Mouse (Mus musculus) embryonic facial prominence, embryonic 14.5 days (tissue): Measurements from ENCODE around the gene Ttc28. TPM values are rescaled to one million over a fixed set of nuclear protein-coding genes. Genes with fewer than 3 reads are reported as not detected.
A peak's percentile ranks its signal among the peaks of the same experiment; 100 is the strongest.

Experiments used
- ATAC-seq: fragments of 200-750 bp; cut with Nextera tagmentation; 2 replicates; pipeline ENCODE4 v1.8.0; 2017; ENCODE audit warnings: low read depth, moderate number of reproducible peaks, moderate TSS enrichment
- DNase-seq: peaks from one replicate; pipeline ENCODE4 v3.0.0-alpha.2; 2015; ENCODE audit warnings: low spot score
- H3K27ac ChIP-seq: fragments of 300-500 bp; sonication (generic); replicated peaks from 2 replicates; pipeline ENCODE4 v1.5.1; 2014; ENCODE audit warnings: low read depth, mild to moderate bottlenecking, low read length, moderate library complexity
- H3K27me3 ChIP-seq: fragments of 300-500 bp; sonication (generic); replicated peaks from 2 replicates; pipeline ENCODE4 v1.6.1; 2014; ENCODE audit warnings: low read length; ENCODE audit not compliant: control insufficient read depth, insufficient read depth
- H3K36me3 ChIP-seq: fragments of 300-500 bp; sonication (generic); 2 replicates; pipeline ENCODE4 v1.6.1; 2014; ENCODE audit warnings: low read length, mixed read lengths; ENCODE audit not compliant: control insufficient read depth, insufficient read depth
- H3K4me1 ChIP-seq: fragments of 300-500 bp; sonication (generic); 2 replicates; pipeline ENCODE4 v1.6.1; 2014; ENCODE audit warnings: antibody characterized with exemption, low read length; ENCODE audit not compliant: control insufficient read depth, insufficient read depth
- H3K4me2 ChIP-seq: fragments of 300-500 bp; sonication (generic); 2 replicates; pipeline ENCODE4 v1.6.1; 2014; ENCODE audit warnings: low read depth, mild to moderate bottlenecking, low read length, moderate library complexity, mixed read lengths
- H3K4me3 ChIP-seq: fragments of 300-500 bp; sonication (generic); 2 replicates; pipeline ENCODE4 v1.5.1; 2014; ENCODE audit warnings: low read depth, mild to moderate bottlenecking, low read length
- H3K9ac ChIP-seq: fragments of 300-500 bp; sonication (generic); 2 replicates; pipeline ENCODE4 v1.6.1; 2014; ENCODE audit warnings: low read depth, mild to moderate bottlenecking, low read length, moderate library complexity, mixed read lengths
- H3K9me3 ChIP-seq: fragments of 300-500 bp; sonication (generic); 2 replicates; pipeline ENCODE4 v1.6.1; 2016; ENCODE audit warnings: low read length; ENCODE audit not compliant: control insufficient read depth
- WGBS: fragments of 180-500 bp; shearing (Covaris S2); extraction: QIAGEN DNeasy Blood & Tissue Kit; methylation state at CpG from one replicate; pipeline ENCODE4 v1.1.7; 2014; 5-methylcytosine and 5-hydroxymethylcytosine counted together
- polyA plus RNA-seq: library from polyadenylated mRNA; unstranded; fragments of >200 nt; fragmentation: Nextera tagmentation; extraction: Ambion mirVana; gene quantifications from 2 replicates; pipeline ENCODE4 v1.2.1, GENCODE M21; 2014

Ttc28 gene
- polyA plus RNA-seq, 1 experiment from 2014 or later, result 17.4 TPM

GRCm38 (mm10) chr5:111200167-111200840 is 320.7 kb downstream of the Ttc28 start:
- Histone ChIP-seq H3K27me3 (no peaks in the 10 kb centered on the region), H3K4me2 (no peak overlapping the region; the same call in 1 of the 2 replicates), H3K4me1 (peaks cover 40% of the 10 kb centered on the region), H3K4me3 (no peak overlapping the region), H3K27ac (peak overlapping the region; percentile 44; the same call in 1 of the 2 replicates), H3K9ac (0 out of 2 replicates have a peak overlapping the region, but pooled peaks have one; percentile 6), H3K9me3 (no peaks in the 10 kb centered on the region), H3K36me3 (0 out of 2 replicates have a peak, but pooled peaks cover 6% of the 10 kb centered on the region)
- 24% methylated on average over 15 of the region's 15 CpGs for WGBS
- ATAC-seq (no peak), DNase-seq (no peak)

- peak overlapping the region; percentile 45 for H3K27ac ChIP-seq
- 26% methylated on average over 16 of the region's 16 CpGs for WGBS
- no peak overlapping the region for H3K9ac ChIP-seq
- peak; percentile 27; the same call in 1 of the 2 replicates for ATAC-seq
- H3K4me3 ChIP-seq, result no peak overlapping the region
- H3K4me1 ChIP-seq, result peaks cover 42% of the 10 kb centered on the region
- H3K9me3 ChIP-seq, result no peaks in the 10 kb centered on the region
- H3K27me3 ChIP-seq, result no peaks in the 10 kb centered on the region
- H3K36me3 ChIP-seq, result 0 out of 2 replicates have a peak, but pooled peaks cover 6% of the 10 kb centered on the region
- no peak overlapping the region for H3K4me2 ChIP-seq
- DNase-seq, result peak; percentile 82
Observed at GRCm38 (mm10) chr5:111200915-111201610, 321.5 kb downstream of the Ttc28 start.

DNA sequence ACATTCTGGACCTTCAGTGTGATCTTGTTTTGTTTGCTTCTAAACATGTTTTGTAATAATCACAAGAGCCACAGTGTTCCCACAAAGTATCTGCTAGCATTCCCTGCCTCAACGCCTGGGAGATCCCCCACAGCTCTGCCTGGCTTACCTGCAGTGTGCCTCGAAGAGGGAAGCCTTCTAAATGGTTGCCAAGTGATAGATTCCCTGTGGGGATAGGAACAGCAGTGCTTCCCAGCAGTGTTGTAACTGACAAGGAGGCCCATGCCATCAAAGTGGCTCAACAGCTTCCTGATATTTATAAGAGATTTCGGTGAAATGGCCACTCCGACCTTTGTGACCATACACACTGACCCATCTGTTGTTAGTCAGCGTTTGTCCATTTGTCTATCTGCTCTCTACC is 324.6 kb downstream of the Ttc28 start:
- no peaks in the 10 kb centered on the region for H3K36me3 ChIP-seq
- no peaks in the 10 kb centered on the region for H3K27me3 ChIP-seq
- DNase-seq (no peak), ATAC-seq (no peak)
- H3K4me2 ChIP-seq, result no peak overlapping the region
- no peak overlapping the region for H3K9ac ChIP-seq
- H3K27ac ChIP-seq, result no peak overlapping the region
- H3K4me3 ChIP-seq, result no peak overlapping the region
- peaks cover 46% of the 10 kb centered on the region for H3K4me1 ChIP-seq
- no peaks in the 10 kb centered on the region for H3K9me3 ChIP-seq
- WGBS, result 63% methylated on average over 5 of the region's 5 CpGs

GRCm38 (mm10) chr5:111204976-111205586 is 325.5 kb downstream of the Ttc28 start:
- H3K27ac ChIP-seq, result peak overlapping the region; percentile 40
- H3K27me3 ChIP-seq, result no peaks in the 10 kb centered on the region
- 27% methylated on average over 4 of the region's 4 CpGs for WGBS
- ATAC-seq, result no peak
- no peak overlapping the region for H3K4me2 ChIP-seq
- no peak overlapping the region for H3K4me3 ChIP-seq
- H3K9me3 ChIP-seq, result no peaks in the 10 kb centered on the region
- DNase-seq, result peak; percentile 65
- H3K4me1 ChIP-seq, result peaks cover 45% of the 10 kb centered on the region
- H3K36me3 ChIP-seq, result no peaks in the 10 kb centered on the region
- no peak overlapping the region for H3K9ac ChIP-seq

- ATAC-seq (peak; percentile 56; the same call in 1 of the 2 replicates), DNase-seq (peak; percentile 81)
- Histone ChIP-seq H3K4me2 (no peak overlapping the region), H3K27ac (no peak overlapping the region; the same call in 1 of the 2 replicates), H3K9me3 (no peaks in the 10 kb centered on the region), H3K4me3 (no peak overlapping the region), H3K36me3 (no peaks in the 10 kb centered on the region), H3K9ac (no peak overlapping the region), H3K27me3 (no peaks in the 10 kb centered on the region), H3K4me1 (peaks cover 38% of the 10 kb centered on the region)
- 23% methylated on average over 4 of the region's 4 CpGs for WGBS
Observed at GRCm38 (mm10) chr5:111205817-111206216, 326.2 kb downstream of the Ttc28 start.

DNA sequence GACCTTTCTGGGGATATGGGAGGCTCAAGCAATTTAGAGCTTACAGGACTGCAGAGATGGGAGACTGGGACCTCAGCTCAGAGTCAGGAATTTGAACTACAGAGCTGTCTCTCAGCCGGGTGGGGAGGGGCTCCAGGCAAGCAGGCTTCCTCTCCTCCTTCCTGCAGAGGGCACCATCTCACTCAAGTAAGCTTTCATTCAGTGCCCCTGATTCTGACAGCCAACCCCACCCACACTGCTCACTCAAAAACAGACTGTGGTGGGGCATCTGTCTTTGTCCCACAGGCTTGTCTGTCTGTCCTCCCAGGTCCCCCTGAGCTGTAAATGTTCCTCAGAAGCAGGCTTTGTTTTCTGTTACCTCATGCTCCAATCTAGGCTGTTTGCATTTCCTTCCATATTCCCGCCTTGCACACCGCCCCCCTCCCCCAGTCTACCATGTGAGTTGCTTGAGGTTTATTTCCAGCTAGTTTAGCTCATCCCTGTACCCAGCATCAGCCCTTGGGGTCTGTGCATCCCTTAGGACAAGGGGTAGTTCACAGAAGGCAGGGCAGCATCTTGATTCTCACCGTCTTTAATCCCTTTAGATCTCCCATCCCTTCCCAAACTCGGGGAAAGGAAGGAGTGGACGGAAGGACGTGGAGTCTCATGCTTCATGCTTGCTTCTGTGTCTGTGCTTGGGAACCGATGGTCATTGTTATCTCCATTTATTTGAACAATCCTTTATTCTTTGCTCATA is 328.5 kb downstream of the Ttc28 start:
- ATAC-seq (peak; percentile 53; the same call in 1 of the 2 replicates), DNase-seq (peak; percentile 81)
- Histone ChIP-seq H3K9ac (no peak overlapping the region), H3K36me3 (no peaks in the 10 kb centered on the region), H3K9me3 (no peaks in the 10 kb centered on the region), H3K4me3 (no peak overlapping the region), H3K27me3 (no peaks in the 10 kb centered on the region), H3K4me2 (no peak overlapping the region), H3K27ac (no peak overlapping the region; the same call in 1 of the 2 replicates), H3K4me1 (peaks cover 27% of the 10 kb centered on the region)
- 44% methylated on average over 8 of the region's 8 CpGs for WGBS

- Histone ChIP-seq H3K4me2 (no peak overlapping the region), H3K9ac (no peak overlapping the region), H3K9me3 (no peaks in the 10 kb centered on the region), H3K27me3 (no peaks in the 10 kb centered on the region), H3K4me1 (peaks cover 28% of the 10 kb centered on the region), H3K4me3 (no peak overlapping the region), H3K27ac (no peak overlapping the region), H3K36me3 (no peaks in the 10 kb centered on the region)
- ATAC-seq (peak; percentile 58; the same call in 1 of the 2 replicates), DNase-seq (peak; percentile 74)
- WGBS, result 39% methylated on average over 5 of the region's 5 CpGs
Observed at GRCm38 (mm10) chr5:111208660-111208969, 329.0 kb downstream of the Ttc28 start.

DNA sequence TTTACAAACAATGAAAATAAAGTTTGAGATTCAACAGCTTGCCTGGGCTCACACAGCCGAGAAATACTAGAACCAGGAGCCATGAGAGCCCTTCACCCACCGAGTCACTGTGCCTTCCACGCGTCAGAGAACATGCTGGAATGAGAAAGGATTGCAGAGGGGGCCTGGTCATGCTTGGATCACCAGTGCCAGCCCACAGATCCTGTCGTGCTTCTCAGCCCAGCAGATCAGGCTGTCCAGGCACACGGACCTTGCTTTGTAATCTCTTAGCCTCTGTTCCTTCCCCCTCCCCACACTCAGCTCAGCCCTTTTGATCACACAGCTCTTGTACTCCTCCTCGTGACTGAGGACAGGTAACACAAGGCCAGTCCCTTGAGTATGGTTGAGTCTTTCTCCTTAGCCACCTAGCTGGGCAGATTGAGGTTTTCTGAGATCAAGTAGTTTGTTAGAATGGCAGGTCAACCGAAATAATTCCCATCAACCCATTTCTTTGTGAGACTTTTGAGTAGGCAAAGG is 334.4 kb downstream of the Ttc28 start:
- Histone ChIP-seq H3K4me2 (no peak overlapping the region), H3K4me3 (no peak overlapping the region), H3K27ac (no peak overlapping the region), H3K4me1 (peaks cover 20% of the 10 kb centered on the region), H3K9me3 (no peaks in the 10 kb centered on the region), H3K36me3 (no peaks in the 10 kb centered on the region), H3K27me3 (no peaks in the 10 kb centered on the region), H3K9ac (no peak overlapping the region)
- 54% methylated on average over 8 of the region's 8 CpGs for WGBS
- no peak for ATAC-seq
- no peak for DNase-seq
